Mouse (Mus musculus): ENCODE results near the gene Bnipl. TPM values are rescaled to one million over a fixed set of nuclear protein-coding genes. Genes with fewer than 3 reads are reported as not detected.

The Bnipl gene
- polyA plus RNA-seq, 1 experiment from 2014 or later, result 0.36 TPM

Other genes with a start within 250 kb of the Bnipl start
- gene Zfp687, start 235.7 kb downstream of the Bnipl start, polyA plus RNA-seq (2015; fragmentation: Nextera tagmentation; extraction: Ambion mirVana), result 17.4 and 19.9 TPM in 2 replicates
- 205 and 218 TPM in 2 replicates for gene Psmd4, start 208.6 kb downstream of the Bnipl start, polyA plus RNA-seq (2015; fragmentation: Nextera tagmentation; extraction: Ambion mirVana)
- gene Pip5k1a, start 144.3 kb downstream of the Bnipl start, polyA plus RNA-seq (2015; fragmentation: Nextera tagmentation; extraction: Ambion mirVana), result 15.7 and 15.9 TPM in 2 replicates
- gene Vps72, start 140.2 kb downstream of the Bnipl start, polyA plus RNA-seq (2015; fragmentation: Nextera tagmentation; extraction: Ambion mirVana), result 112 and 113 TPM in 2 replicates
- gene Tmod4, start 126.7 kb downstream of the Bnipl start, polyA plus RNA-seq (2015; fragmentation: Nextera tagmentation; extraction: Ambion mirVana), result 0.83 and 0.99 TPM in 2 replicates
- gene Scnm1, start 117.2 kb downstream of the Bnipl start, polyA plus RNA-seq (2015; fragmentation: Nextera tagmentation; extraction: Ambion mirVana), result 57.0 and 62.3 TPM in 2 replicates
- gene Lysmd1, start 117.1 kb downstream of the Bnipl start, polyA plus RNA-seq (2015; fragmentation: Nextera tagmentation; extraction: Ambion mirVana), result 10.3 and 10.7 TPM in 2 replicates
- 4.3 and 5.3 TPM in 2 replicates for gene Tnfaip8l2, start 108.8 kb downstream of the Bnipl start, polyA plus RNA-seq (2015; fragmentation: Nextera tagmentation; extraction: Ambion mirVana)
- 4.3 and 4.8 TPM in 2 replicates for gene Sema6c, start 90.7 kb downstream of the Bnipl start, polyA plus RNA-seq (2015; fragmentation: Nextera tagmentation; extraction: Ambion mirVana)
- gene Gabpb2, start 33.3 kb downstream of the Bnipl start, polyA plus RNA-seq (2015; fragmentation: Nextera tagmentation; extraction: Ambion mirVana), result 8.0 and 8.5 TPM in 2 replicates
- 70.2 and 74.3 TPM in 2 replicates for gene Cdc42se1, start 22.5 kb downstream of the Bnipl start, polyA plus RNA-seq (2015; fragmentation: Nextera tagmentation; extraction: Ambion mirVana)
- gene Mllt11, start 19.0 kb downstream of the Bnipl start, polyA plus RNA-seq (2015; fragmentation: Nextera tagmentation; extraction: Ambion mirVana), result 19.0 and 20.2 TPM in 2 replicates
- 0.16 and 0.20 TPM in 2 replicates for gene Gm128, start 9.6 kb downstream of the Bnipl start, polyA plus RNA-seq (2015; fragmentation: Nextera tagmentation; extraction: Ambion mirVana)
- 36.1 and 38.4 TPM in 2 replicates for gene Mindy1, start 30.2 kb upstream of the Bnipl start, polyA plus RNA-seq (2015; fragmentation: Nextera tagmentation; extraction: Ambion mirVana)
- 15.5 and 15.7 TPM in 2 replicates for gene Prune1, start 30.9 kb upstream of the Bnipl start, polyA plus RNA-seq (2015; fragmentation: Nextera tagmentation; extraction: Ambion mirVana)
- 1.4 and 1.6 TPM in 2 replicates for gene Anxa9, start 56.0 kb upstream of the Bnipl start, polyA plus RNA-seq (2015; fragmentation: Nextera tagmentation; extraction: Ambion mirVana)
- gene Cers2, start 63.6 kb upstream of the Bnipl start, polyA plus RNA-seq (2015; fragmentation: Nextera tagmentation; extraction: Ambion mirVana), result 146 and 148 TPM in 2 replicates
- gene Setdb1, start 106.0 kb upstream of the Bnipl start, polyA plus RNA-seq (2015; fragmentation: Nextera tagmentation; extraction: Ambion mirVana), result 29.2 and 31.2 TPM in 2 replicates
- not detected in 2 replicates for gene 4930558C23Rik, start 151.6 kb upstream of the Bnipl start, polyA plus RNA-seq (2015; fragmentation: Nextera tagmentation; extraction: Ambion mirVana)
- gene Arnt, start 183.2 kb upstream of the Bnipl start, polyA plus RNA-seq (2015; fragmentation: Nextera tagmentation; extraction: Ambion mirVana), result 32.8 and 34.6 TPM in 2 replicates
- 8.5 and 9.5 TPM in 2 replicates for gene Ctsk, start 248.1 kb upstream of the Bnipl start, polyA plus RNA-seq (2015; fragmentation: Nextera tagmentation; extraction: Ambion mirVana)